Mouse (Mus musculus) adrenal gland, postnatal 10 days (tissue): ENCODE results near the gene Casr. TPM values are rescaled to one million over a fixed set of nuclear protein-coding genes. Genes with fewer than 3 reads are reported as not detected.

Experiments used
- total RNA-seq, 2 experiments: library from RNA; stranded (reverse); gene quantifications; 2 replicates each; pipeline ENCODE4 v1.2.3; 2021

Gene Casr
- total RNA-seq, 2 experiments from 2014 or later: 0.27 TPM; not detected in 1

Other genes with a start within 250 kb of the Casr start
- gene BC117090, start 227.8 kb downstream of the Casr start, total RNA-seq: not detected
- gene BC100530, start 194.4 kb downstream of the Casr start, total RNA-seq: 10 to 100 TPM; 18.2 to 24.0 TPM
- gene Stfa2, start 153.7 kb downstream of the Casr start, total RNA-seq: 10 to 100 TPM in 1 of 2 experiments, 1 to 10 TPM in 1; 7.3 to 11.8 TPM
- 10 to 100 TPM in 1 of 2 experiments, 1 to 10 TPM in 1; 9.2 to 10.6 TPM for gene Stfa3, start 106.7 kb downstream of the Casr start, total RNA-seq
- gene Cd86, start 103.9 kb upstream of the Casr start, total RNA-seq: 1 to 10 TPM; 1.8 to 2.8 TPM
- gene Ildr1, start 131.8 kb upstream of the Casr start, total RNA-seq: under 1 TPM; 0.09 to 0.12 TPM
- 1 to 10 TPM; 2.4 to 3.4 TPM for gene Slc15a2, start 222.8 kb upstream of the Casr start, total RNA-seq